Comparison of ENCODE assay signal across 14 mouse cellular contexts in the genomic region with DNA sequence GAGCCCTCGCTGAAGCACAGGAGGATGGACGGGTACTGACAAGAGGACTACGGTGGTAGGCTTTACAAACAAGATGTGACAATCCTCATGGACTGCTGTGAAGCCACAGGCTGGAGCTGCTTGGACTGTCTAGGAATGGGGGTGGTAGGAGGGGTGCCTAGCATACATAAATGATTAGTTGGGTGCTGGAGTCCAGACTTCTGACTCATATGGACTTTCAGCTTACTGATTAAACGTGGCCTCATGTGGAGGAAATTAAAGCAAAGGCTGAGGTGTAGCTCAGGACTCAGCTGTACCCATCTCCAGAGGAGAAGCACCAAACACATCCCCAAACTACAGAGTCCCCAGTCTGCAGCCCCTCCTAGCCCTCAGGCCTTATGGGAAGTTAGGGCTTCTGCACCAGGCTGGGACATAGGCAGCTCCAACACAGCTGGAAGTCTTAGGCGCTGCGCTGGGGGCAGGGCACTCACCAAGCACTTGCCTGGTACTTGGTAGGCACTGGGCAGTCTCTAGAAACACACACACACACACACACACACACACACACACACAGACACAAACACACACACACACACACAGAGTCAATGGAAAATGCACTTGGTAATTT. TPM values are rescaled to one million over a fixed set of nuclear protein-coding genes. Genes with fewer than 3 reads are reported as not detected.
DNase-seq lines count a peak whose midpoint lies in the region; ATAC-seq and TF ChIP-seq lines count a peak whose summit lies in the region.
"Had no signal": no experiment of that assay in that cellular context is flagged by ENCODE, and none has a peak within 500 bp of the region (broad histone marks: within the 10 kb centered on the region; RNA-seq: fewer than 3 reads in every experiment).

No protein-coding gene starts in this region.

- ATAC-seq in kidney, embryonic 14.5 days (ENCODE audit: low FRiP score, low TSS enrichment) = no peak
- ATAC-seq in stomach, embryonic 16.5 days (ENCODE audit: insufficient read depth, low FRiP score) = peak; percentile 20; the same call in 1 of the 2 replicates
- ATAC-seq: forebrain, embryonic 16.5 days; midbrain, embryonic 16.5 days had no signal

- 74% methylated on average over 6 of the region's 6 CpGs for WGBS in thymus, adult 2 months
- 73% methylated on average over 6 of the region's 6 CpGs for WGBS in kidney, embryonic 14.5 days
- WGBS in stomach, embryonic 16.5 days = 70% methylated on average over 6 of the region's 6 CpGs

- peak overlapping the region; percentile 31; the same call in 1 of the 2 replicates for H3K27ac ChIP-seq in thymus, adult 2 months (ENCODE audit: control insufficient read depth, insufficient read depth, low read length)
- 0 out of 2 replicates have a peak overlapping the region, but pooled peaks have one; percentile 24 for H3K27ac ChIP-seq in kidney, embryonic 14.5 days (ENCODE audit: low read depth, low read length)
- H3K27ac ChIP-seq in stomach, embryonic 16.5 days (ENCODE audit: low read length) = peak overlapping the region; percentile 66
- H3K27ac ChIP-seq: left cerebral cortex, adult 2 months had no signal

- TF ChIP-seq CTCF in thymus, adult 2 months (IDR thresholded peaks at IDR 0.05; ENCODE audit: borderline replicate concordance, control insufficient read depth, extremely low read depth, insufficient read depth, low read length, poor library complexity) = no peak

- no peaks in the 10 kb centered on the region for H3K9me3 ChIP-seq in kidney, embryonic 14.5 days (ENCODE audit: control insufficient read depth, low read length)
- H3K9me3 ChIP-seq in stomach, embryonic 16.5 days (replicated peaks; ENCODE audit: control insufficient read depth, low read length) = no peaks in the 10 kb centered on the region

- DNase-seq in heart, adult 11 months = peak; percentile 93
- DNase-seq in heart, postnatal 4 days = no peak
- no peak for DNase-seq in thymus, adult 2 months
- DNase-seq in thymus, postnatal 14 days = no peak
- no peak for DNase-seq in urinary bladder, postnatal 36 days (ENCODE audit: low spot score in 2 of 2)
- DNase-seq in right cerebral cortex, postnatal 25 days = no peak
- DNase-seq: cerebellum, postnatal 25 days; lung, embryonic 14.5 days; retina, postnatal 1 day had no signal

- H3K4me1 ChIP-seq in thymus, adult 2 months (replicated peaks; ENCODE audit: control insufficient read depth, insufficient read depth, low read length) = peaks cover 58% of the 10 kb centered on the region
- peaks cover 30% of the 10 kb centered on the region for H3K4me1 ChIP-seq in kidney, embryonic 14.5 days (ENCODE audit: control insufficient read depth, insufficient read depth, low read length)
- H3K4me1 ChIP-seq in stomach, embryonic 16.5 days (ENCODE audit: control insufficient read depth, insufficient read depth, low read length) = peaks cover 36% of the 10 kb centered on the region

- H3K4me2 ChIP-seq in kidney, embryonic 14.5 days (replicated peaks; ENCODE audit: low read depth, low read length) = no peak overlapping the region; the same call in 1 of the 2 replicates
- no peak overlapping the region for H3K4me2 ChIP-seq in stomach, embryonic 16.5 days (ENCODE audit: low read depth, low read length)
- H3K4me2 ChIP-seq: lung, embryonic 14.5 days had no signal

- H3K36me3 ChIP-seq in thymus, adult 2 months (ENCODE audit: control insufficient read depth, insufficient read depth, low read length) = no peaks in the 10 kb centered on the region
- H3K36me3 ChIP-seq in kidney, embryonic 14.5 days (ENCODE audit: control insufficient read depth, insufficient read depth, low read length) = peaks cover 36% of the 10 kb centered on the region
- H3K36me3 ChIP-seq in stomach, embryonic 16.5 days (ENCODE audit: control insufficient read depth, insufficient read depth, low read length) = no peaks in the 10 kb centered on the region

- no peaks in the 10 kb centered on the region for H3K27me3 ChIP-seq in thymus, adult 2 months (ENCODE audit: control insufficient read depth, insufficient read depth, low read length)
- H3K27me3 ChIP-seq in kidney, embryonic 14.5 days (ENCODE audit: control insufficient read depth, insufficient read depth, low read length) = no peaks in the 10 kb centered on the region
- H3K27me3 ChIP-seq in stomach, embryonic 16.5 days (ENCODE audit: control insufficient read depth, insufficient read depth, low read length) = no peaks in the 10 kb centered on the region

- H3K9ac ChIP-seq in kidney, embryonic 14.5 days (ENCODE audit: low read depth, low read length) = no peak overlapping the region
- H3K9ac ChIP-seq in stomach, embryonic 16.5 days (ENCODE audit: low read length) = peak overlapping the region; percentile 36; the same call in 1 of the 2 replicates
- H3K9ac ChIP-seq: lung, embryonic 14.5 days had no signal

- no peak overlapping the region for H3K4me3 ChIP-seq in thymus, adult 2 months (ENCODE audit: control insufficient read depth, insufficient read depth, low read length)
- no peak overlapping the region for H3K4me3 ChIP-seq in kidney, embryonic 14.5 days (ENCODE audit: low read length)
- no peak overlapping the region for H3K4me3 ChIP-seq in stomach, embryonic 16.5 days (replicated peaks; ENCODE audit: low read length)
- H3K4me3 ChIP-seq: left cerebral cortex, adult 2 months had no signal

- no peak for TF ChIP-seq POLR2A in thymus, adult 2 months (IDR thresholded peaks at IDR 0.05; ENCODE audit: control insufficient read depth, extremely low read depth, insufficient read depth, low read length, poor library complexity)

RNA-seq across cellular contexts. Expression of a gene that starts 4.2 kb away (rescaled TPM):
- total RNA-seq in heart, postnatal 4 days (2021) = 10 to 100 TPM; 37.8 to 38.5 TPM
- polyA plus RNA-seq in thymus, adult 2 months (2012; rRNA removed) = 216 and 248 TPM in 2 replicates
- polyA plus RNA-seq in kidney, embryonic 14.5 days (2014; fragmentation: Nextera tagmentation; extraction: Ambion mirVana) = 145 and 155 TPM in 2 replicates
- polyA plus RNA-seq in stomach, embryonic 16.5 days (2015; fragmentation: Nextera tagmentation; extraction: Ambion mirVana) = 145 and 154 TPM in 2 replicates

RNA-seq across cellular contexts. Expression of a gene that starts 8.0 kb away (rescaled TPM):
- 10 to 100 TPM; 13.3 to 14.8 TPM for total RNA-seq in heart, postnatal 4 days (2021)
- polyA plus RNA-seq in thymus, adult 2 months (2012; rRNA removed) = 16.9 and 21.4 TPM in 2 replicates
- 14.1 and 25.4 TPM in 2 replicates for polyA plus RNA-seq in kidney, embryonic 14.5 days (2014; fragmentation: Nextera tagmentation; extraction: Ambion mirVana)
- 16.3 and 17.8 TPM in 2 replicates for polyA plus RNA-seq in stomach, embryonic 16.5 days (2015; fragmentation: Nextera tagmentation; extraction: Ambion mirVana)

RNA-seq across cellular contexts. Expression of a gene that starts 26.7 kb away (rescaled TPM):
- total RNA-seq in heart, postnatal 4 days (2021) = 10 to 100 TPM; 42.7 to 44.7 TPM
- 180 and 188 TPM in 2 replicates for polyA plus RNA-seq in thymus, adult 2 months (2012; rRNA removed)
- 110 and 112 TPM in 2 replicates for polyA plus RNA-seq in kidney, embryonic 14.5 days (2014; fragmentation: Nextera tagmentation; extraction: Ambion mirVana)
- polyA plus RNA-seq in stomach, embryonic 16.5 days (2015; fragmentation: Nextera tagmentation; extraction: Ambion mirVana) = 52.0 and 60.7 TPM in 2 replicates

RNA-seq across cellular contexts. Expression of a gene that starts 26.8 kb away (rescaled TPM):
- 10 to 100 TPM; 13.3 to 15.2 TPM for total RNA-seq in heart, postnatal 4 days (2021)
- 16.4 and 22.2 TPM in 2 replicates for polyA plus RNA-seq in thymus, adult 2 months (2012; rRNA removed)
- 13.7 and 14.6 TPM in 2 replicates for polyA plus RNA-seq in kidney, embryonic 14.5 days (2014; fragmentation: Nextera tagmentation; extraction: Ambion mirVana)
- 41.2 and 53.7 TPM in 2 replicates for polyA plus RNA-seq in stomach, embryonic 16.5 days (2015; fragmentation: Nextera tagmentation; extraction: Ambion mirVana)

RNA-seq across cellular contexts. Expression of a gene that starts 42.6 kb away (rescaled TPM):
- 10 to 100 TPM; 50.8 to 57.5 TPM for total RNA-seq in heart, postnatal 4 days (2021)
- polyA plus RNA-seq in thymus, adult 2 months (2012; rRNA removed) = 76.7 and 93.1 TPM in 2 replicates
- polyA plus RNA-seq in kidney, embryonic 14.5 days (2014; fragmentation: Nextera tagmentation; extraction: Ambion mirVana) = 34.4 and 42.8 TPM in 2 replicates
- 39.4 and 42.1 TPM in 2 replicates for polyA plus RNA-seq in stomach, embryonic 16.5 days (2015; fragmentation: Nextera tagmentation; extraction: Ambion mirVana)
